Mouse (Mus musculus): ENCODE results near the gene Guk1. TPM values are rescaled to one million over a fixed set of nuclear protein-coding genes. Genes with fewer than 3 reads are reported as not detected.
A peak's percentile ranks its signal among the peaks of the same experiment; 100 is the strongest.

Gene Guk1
- total and polyA plus RNA-seq, 2 experiments: 46.2 to 69.7 TPM

DNA sequence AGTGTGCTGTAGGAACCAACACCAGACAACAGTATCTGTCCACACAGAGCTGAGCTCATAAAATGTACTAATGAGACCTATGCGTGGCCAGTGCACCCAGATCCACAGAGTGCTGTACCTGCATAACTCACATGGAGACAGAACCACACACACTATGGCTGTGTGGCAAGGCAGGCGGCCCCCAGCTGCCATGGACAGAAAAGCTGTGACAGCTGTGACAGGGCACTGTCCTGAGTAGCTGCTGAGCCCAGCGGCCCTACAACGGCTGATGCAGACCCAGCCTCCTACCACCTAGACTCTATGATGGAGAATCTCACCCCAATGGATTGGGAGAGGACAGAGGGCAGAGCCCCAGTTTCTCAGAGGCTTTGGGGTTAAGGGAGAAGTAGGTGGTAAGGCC, 32.5 kb downstream of the Guk1 start:
- H3K27me3 ChIP-seq (ENCODE audit: control insufficient read depth, insufficient read depth, low read length): no peaks in the 10 kb centered on the region
- peaks cover 4% of the 10 kb centered on the region; the same call in 1 of the 2 replicates for H3K4me1 ChIP-seq (ENCODE audit: control insufficient read depth, insufficient read depth, low read length)
- peaks cover 3% of the 10 kb centered on the region; the same call in 1 of the 2 replicates for H3K36me3 ChIP-seq (ENCODE audit: control insufficient read depth, insufficient read depth, low read length)

DNA sequence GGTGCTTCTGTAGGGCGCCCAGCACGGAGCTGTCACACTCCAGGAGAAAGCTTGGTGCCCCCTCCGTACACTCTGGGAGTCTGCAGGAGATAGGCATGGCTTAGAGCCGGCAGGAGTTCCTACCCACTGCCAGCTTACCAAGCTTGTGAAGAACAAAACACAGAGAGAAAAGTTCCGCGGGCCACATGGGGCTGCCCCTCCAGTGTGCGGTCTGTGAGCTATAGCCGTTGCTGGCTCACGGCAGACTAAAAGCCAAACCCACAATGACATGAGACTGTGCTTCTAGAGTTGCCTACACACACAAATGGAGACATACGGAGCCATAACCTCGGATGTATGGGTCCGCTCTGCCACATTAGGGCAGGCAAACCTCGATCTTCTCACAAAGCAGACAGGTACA, 32.9 kb downstream of the Guk1 start:
- H3K36me3 ChIP-seq (ENCODE audit: control insufficient read depth, insufficient read depth, low read length): peaks cover 3% of the 10 kb centered on the region; the same call in 1 of the 2 replicates
- 96% methylated on average over 13 of the region's 13 CpGs for WGBS
- DNase-seq (ENCODE audit: extremely low read depth, low read depth, low spot score): no peak

More for the DNA sequence above, 32.5 kb downstream of the Guk1 start:
- 96% methylated on average over 4 of the region's 4 CpGs for WGBS
- H3K27ac ChIP-seq (replicated peaks; ENCODE audit: insufficient read depth, low read depth, low read length): no peak overlapping the region
- TF ChIP-seq POLR2A (IDR thresholded peaks at IDR 0.05; ENCODE audit: extremely low read depth, insufficient read depth, low read length) (no peak), CTCF (IDR thresholded peaks at IDR 0.05; ENCODE audit: low read depth, low read length) (no peak)
- no peak for DNase-seq (ENCODE audit: extremely low read depth, low read depth, low spot score)
- H3K4me3 ChIP-seq (ENCODE audit: insufficient read depth, low read depth, low read length): no peak overlapping the region
- H3K9ac ChIP-seq (ENCODE audit: low read depth, low read length): no peak overlapping the region
- no peaks in the 10 kb centered on the region for H3K79me2 ChIP-seq (ENCODE audit: control insufficient read depth, insufficient read depth, low read length)

DNA sequence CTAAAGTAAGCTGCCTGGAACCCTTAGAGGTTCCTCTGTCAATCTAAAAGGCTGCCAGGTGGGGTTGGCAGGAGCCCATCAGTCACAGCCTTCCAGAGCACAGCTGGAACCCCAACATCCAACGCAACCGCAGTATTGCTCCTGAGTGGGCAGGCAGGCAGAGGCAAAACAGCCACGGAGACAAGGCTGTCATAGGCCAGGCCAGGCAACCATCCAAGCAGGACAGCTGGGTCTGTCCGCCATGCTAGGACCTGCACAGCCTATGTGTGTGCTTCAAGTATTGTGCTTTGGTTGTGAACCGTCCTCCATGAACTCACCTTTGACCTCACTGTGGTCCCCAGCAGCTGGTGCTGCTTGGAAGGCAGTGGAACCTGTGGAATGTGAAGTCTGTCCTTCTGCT, 36.1 kb downstream of the Guk1 start:
- Histone ChIP-seq H3K27me3 (ENCODE audit: control insufficient read depth, insufficient read depth, low read length) (no peaks in the 10 kb centered on the region), H3K9ac (ENCODE audit: low read depth, low read length) (no peak overlapping the region), H3K4me1 (ENCODE audit: control insufficient read depth, insufficient read depth, low read length) (no peaks in the 10 kb centered on the region), H3K36me3 (ENCODE audit: control insufficient read depth, insufficient read depth, low read length) (peaks cover 3% of the 10 kb centered on the region; the same call in 1 of the 2 replicates), H3K4me3 (ENCODE audit: insufficient read depth, low read depth, low read length) (no peak overlapping the region), H3K27ac (replicated peaks; ENCODE audit: insufficient read depth, low read depth, low read length) (no peak overlapping the region), H3K79me2 (ENCODE audit: control insufficient read depth, insufficient read depth, low read length) (no peaks in the 10 kb centered on the region)
- DNase-seq (ENCODE audit: extremely low read depth, low read depth, low spot score): no peak
- TF ChIP-seq POLR2A (IDR thresholded peaks at IDR 0.05; ENCODE audit: extremely low read depth, insufficient read depth, low read length) (no peak), CTCF (IDR thresholded peaks at IDR 0.05; ENCODE audit: low read depth, low read length) (no peak)
- 92% methylated on average over 5 of the region's 5 CpGs for WGBS

More for the DNA sequence above, 32.9 kb downstream of the Guk1 start:
- Histone ChIP-seq H3K27me3 (ENCODE audit: control insufficient read depth, insufficient read depth, low read length) (no peaks in the 10 kb centered on the region), H3K27ac (replicated peaks; ENCODE audit: insufficient read depth, low read depth, low read length) (no peak overlapping the region), H3K79me2 (ENCODE audit: control insufficient read depth, insufficient read depth, low read length) (no peaks in the 10 kb centered on the region), H3K4me3 (ENCODE audit: insufficient read depth, low read depth, low read length) (no peak overlapping the region), H3K9ac (ENCODE audit: low read depth, low read length) (no peak overlapping the region), H3K4me1 (ENCODE audit: control insufficient read depth, insufficient read depth, low read length) (peaks cover 4% of the 10 kb centered on the region; the same call in 1 of the 2 replicates)
- TF ChIP-seq POLR2A (IDR thresholded peaks at IDR 0.05; ENCODE audit: extremely low read depth, insufficient read depth, low read length): no peak

DNA sequence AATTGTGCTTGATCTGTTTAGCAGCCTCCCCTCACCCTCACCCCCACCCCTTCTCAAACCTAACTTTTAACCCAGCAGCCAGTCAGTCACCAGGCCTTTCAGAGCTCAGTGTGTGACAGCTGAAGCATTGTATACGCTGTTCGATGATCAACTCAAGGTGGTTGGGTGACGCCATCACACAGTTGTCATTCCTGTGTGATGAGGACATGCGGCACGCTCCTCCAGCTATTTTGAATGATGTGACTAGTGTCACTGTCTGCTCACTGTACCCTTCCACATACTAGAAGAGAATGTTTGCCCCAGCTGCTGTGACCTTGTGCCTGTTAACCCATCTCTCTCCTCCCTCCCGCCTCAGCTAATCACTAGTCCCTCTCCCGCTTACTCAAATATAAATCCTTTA, 37.8 kb downstream of the Guk1 start:
- H3K9ac ChIP-seq (ENCODE audit: low read depth, low read length): no peak overlapping the region
- peaks cover 3% of the 10 kb centered on the region; the same call in 1 of the 2 replicates for H3K36me3 ChIP-seq (ENCODE audit: control insufficient read depth, insufficient read depth, low read length)
- no peaks in the 10 kb centered on the region for H3K27me3 ChIP-seq (ENCODE audit: control insufficient read depth, insufficient read depth, low read length)
- H3K27ac ChIP-seq (replicated peaks; ENCODE audit: insufficient read depth, low read depth, low read length): no peak overlapping the region
- no peaks in the 10 kb centered on the region for H3K4me1 ChIP-seq (ENCODE audit: control insufficient read depth, insufficient read depth, low read length)
- no peak for TF ChIP-seq POLR2A (IDR thresholded peaks at IDR 0.05; ENCODE audit: extremely low read depth, insufficient read depth, low read length)
- no peak for TF ChIP-seq CTCF (IDR thresholded peaks at IDR 0.05; ENCODE audit: low read depth, low read length)
- no peak for DNase-seq (ENCODE audit: extremely low read depth, low read depth, low spot score)
- no peak overlapping the region for H3K4me3 ChIP-seq (ENCODE audit: insufficient read depth, low read depth, low read length)
- WGBS: 71% methylated on average over 7 of the region's 7 CpGs
- H3K79me2 ChIP-seq (ENCODE audit: control insufficient read depth, insufficient read depth, low read length): no peaks in the 10 kb centered on the region

DNA sequence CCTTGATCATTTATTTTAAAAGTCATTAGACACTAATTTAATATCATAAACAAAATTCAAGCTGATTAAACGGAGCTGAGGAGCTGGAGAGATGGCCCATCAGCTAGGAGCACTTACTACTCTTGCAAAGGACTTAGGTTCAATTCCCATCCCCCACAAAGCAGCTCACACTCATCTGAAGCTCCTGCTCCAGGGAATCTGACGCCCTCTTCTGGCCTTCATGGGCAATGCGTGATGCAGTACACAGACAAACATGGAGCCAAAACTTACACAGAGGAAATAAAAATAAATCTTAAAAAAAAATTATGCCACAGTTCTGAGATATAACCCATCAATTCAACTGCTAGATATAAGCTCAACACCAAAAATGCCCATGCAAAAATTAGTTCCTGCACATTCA, 40.3 kb downstream of the Guk1 start:
- WGBS: 42% methylated on average over 3 of the region's 3 CpGs
- no peak overlapping the region for H3K9ac ChIP-seq (ENCODE audit: low read depth, low read length)
- no peaks in the 10 kb centered on the region for H3K36me3 ChIP-seq (ENCODE audit: control insufficient read depth, insufficient read depth, low read length)
- no peaks in the 10 kb centered on the region for H3K4me1 ChIP-seq (ENCODE audit: control insufficient read depth, insufficient read depth, low read length)
- DNase-seq (ENCODE audit: extremely low read depth, low read depth, low spot score): peak; percentile 24
- H3K4me3 ChIP-seq (ENCODE audit: insufficient read depth, low read depth, low read length): no peak overlapping the region
- H3K79me2 ChIP-seq (ENCODE audit: control insufficient read depth, insufficient read depth, low read length): no peaks in the 10 kb centered on the region
- no peak overlapping the region for H3K27ac ChIP-seq (replicated peaks; ENCODE audit: insufficient read depth, low read depth, low read length)
- no peaks in the 10 kb centered on the region for H3K27me3 ChIP-seq (ENCODE audit: control insufficient read depth, insufficient read depth, low read length)
- peak; percentile 58 for TF ChIP-seq CTCF (IDR thresholded peaks at IDR 0.05; ENCODE audit: low read depth, low read length)
- TF ChIP-seq POLR2A (IDR thresholded peaks at IDR 0.05; ENCODE audit: extremely low read depth, insufficient read depth, low read length): no peak

DNA sequence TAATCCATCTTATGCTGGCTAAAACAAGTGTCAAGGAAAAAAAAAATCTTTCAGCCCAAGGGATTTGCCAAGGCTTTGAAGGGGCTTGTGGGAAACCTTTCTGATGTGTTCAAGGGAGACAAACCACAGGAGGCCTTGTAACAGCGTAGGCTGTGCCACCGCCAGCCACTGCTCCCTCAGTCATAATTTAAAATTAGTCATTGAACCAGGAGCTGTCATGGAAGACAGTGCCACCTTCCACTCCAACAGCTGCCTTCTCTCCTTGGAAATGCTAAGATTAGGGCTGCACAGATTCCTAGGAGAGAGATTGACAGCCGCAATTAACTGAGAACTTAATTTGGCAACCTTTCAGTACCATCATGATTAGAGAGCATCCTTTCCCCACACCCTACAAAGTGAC, 42.7 kb downstream of the Guk1 start:
- Histone ChIP-seq H3K79me2 (ENCODE audit: control insufficient read depth, insufficient read depth, low read length) (no peaks in the 10 kb centered on the region), H3K27ac (replicated peaks; ENCODE audit: insufficient read depth, low read depth, low read length) (no peak overlapping the region), H3K4me3 (ENCODE audit: insufficient read depth, low read depth, low read length) (no peak overlapping the region), H3K36me3 (ENCODE audit: control insufficient read depth, insufficient read depth, low read length) (no peaks in the 10 kb centered on the region), H3K9ac (ENCODE audit: low read depth, low read length) (no peak overlapping the region), H3K27me3 (ENCODE audit: control insufficient read depth, insufficient read depth, low read length) (no peaks in the 10 kb centered on the region), H3K4me1 (ENCODE audit: control insufficient read depth, insufficient read depth, low read length) (no peaks in the 10 kb centered on the region)
- no peak for DNase-seq (ENCODE audit: extremely low read depth, low read depth, low spot score)
- TF ChIP-seq CTCF (IDR thresholded peaks at IDR 0.05; ENCODE audit: low read depth, low read length) (no peak), POLR2A (IDR thresholded peaks at IDR 0.05; ENCODE audit: extremely low read depth, insufficient read depth, low read length) (no peak)
- WGBS: 78% methylated on average over 3 of the region's 3 CpGs

Data from liver, adult 2 months (tissue).